Mouse (Mus musculus): ENCODE results near the gene Nmnat1.
"Not testable (repeated sequence)": the region's sequence is repeated elsewhere in the genome, so short reads cannot be mapped to it uniquely, and the experiment has no call there.

The Nmnat1 gene

DNA sequence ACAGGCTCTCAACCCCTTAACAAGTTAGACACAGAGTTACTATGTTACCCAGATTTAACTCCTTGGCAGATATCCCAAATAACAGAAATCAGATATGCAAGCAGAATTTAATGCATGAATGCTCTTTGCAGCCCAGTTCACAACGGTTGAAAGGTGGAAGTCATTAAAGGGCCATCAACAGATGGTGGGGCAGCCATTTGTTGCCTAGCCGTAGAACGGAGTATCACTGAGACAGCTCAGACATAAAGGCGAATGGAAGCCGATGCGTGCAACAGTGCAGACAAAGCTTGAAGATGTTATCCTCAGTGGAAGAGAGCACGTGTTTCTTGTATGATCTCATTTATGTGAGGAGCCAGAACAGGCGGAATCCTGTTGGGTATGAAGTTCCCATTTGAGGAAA, 44.4 kb downstream of the Nmnat1 start:
- DNase-seq = no peak

DNA sequence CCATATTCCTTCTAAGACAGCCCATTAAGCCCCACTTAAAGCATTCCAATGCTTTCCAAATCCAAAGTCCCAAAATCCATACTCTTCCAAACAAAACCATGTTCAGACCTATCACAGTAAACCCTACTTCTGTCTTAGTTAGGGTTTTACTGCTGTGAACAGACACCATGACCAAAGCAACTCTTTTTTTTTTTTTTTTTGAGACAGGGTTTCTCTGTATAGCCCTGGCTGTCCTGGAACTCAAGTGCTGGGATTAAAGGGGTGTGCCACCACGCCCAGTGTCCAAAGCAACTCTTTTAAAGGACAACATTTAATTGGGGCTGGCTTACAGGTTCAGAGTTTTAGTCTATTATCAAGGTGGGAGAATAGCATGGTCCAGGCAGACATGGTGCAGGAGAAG, 53.1 kb downstream of the Nmnat1 start:
- DNase-seq = not testable (repeated sequence)

- no peak for DNase-seq
Observed at GRCm38 (mm10) chr4:149429592-149429991, 55.4 kb downstream of the Nmnat1 start.

DNA sequence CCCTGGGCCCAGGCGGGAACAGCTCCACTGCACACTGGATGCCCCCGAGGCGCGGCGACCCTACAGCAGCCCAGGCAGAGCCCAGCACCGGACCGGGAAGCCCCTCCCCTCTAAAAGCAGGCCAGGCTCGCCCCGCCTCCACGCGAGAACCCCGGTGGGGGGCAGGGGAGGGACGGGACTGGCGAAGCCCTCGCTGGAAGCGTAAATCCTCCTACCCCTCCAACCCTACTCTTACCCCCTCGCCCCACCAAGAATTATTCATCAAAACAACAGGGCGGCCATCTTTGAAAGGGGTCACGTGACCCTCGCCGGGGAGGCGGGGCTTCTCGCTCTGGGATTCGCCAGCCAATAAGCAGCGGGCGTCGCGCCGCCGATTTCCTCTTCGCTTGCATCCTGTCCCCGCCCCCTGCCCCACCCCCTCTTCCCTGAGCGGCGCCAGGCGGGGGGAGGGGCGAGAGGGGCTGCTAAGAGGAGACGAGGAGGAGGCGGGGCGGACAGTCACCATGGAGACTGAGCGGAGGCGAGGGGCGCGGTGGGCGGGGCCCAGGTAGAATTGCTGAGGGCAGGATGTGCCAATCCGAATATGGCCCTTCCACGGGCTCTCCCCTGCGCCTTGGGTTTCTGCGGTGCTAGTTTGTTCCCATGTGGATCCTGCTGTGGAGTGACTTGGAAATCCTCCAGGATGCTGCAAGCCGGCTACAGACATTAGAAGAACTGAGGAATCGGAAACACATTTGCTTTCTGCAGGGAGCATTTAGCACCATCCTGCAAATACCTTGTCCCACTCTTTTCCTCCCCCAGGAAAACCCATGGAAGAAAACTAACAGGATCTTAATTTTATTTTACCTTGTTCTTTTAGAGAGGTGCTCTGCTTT, 58.4 kb downstream of the Nmnat1 start, which contains the start of gene Ube4b:
TSS of gene Ube4b (minus strand) at position 425 of the 875 bp plus-strand sequence.
- peak; percentile 98 for DNase-seq

- no peak for DNase-seq
Observed at GRCm38 (mm10) chr4:149425801-149426292, 59.2 kb downstream of the Nmnat1 start.

GRCm38 (mm10) chr4:149424755-149425154, 60.2 kb downstream of the Nmnat1 start:
- DNase-seq = no peak

DNA sequence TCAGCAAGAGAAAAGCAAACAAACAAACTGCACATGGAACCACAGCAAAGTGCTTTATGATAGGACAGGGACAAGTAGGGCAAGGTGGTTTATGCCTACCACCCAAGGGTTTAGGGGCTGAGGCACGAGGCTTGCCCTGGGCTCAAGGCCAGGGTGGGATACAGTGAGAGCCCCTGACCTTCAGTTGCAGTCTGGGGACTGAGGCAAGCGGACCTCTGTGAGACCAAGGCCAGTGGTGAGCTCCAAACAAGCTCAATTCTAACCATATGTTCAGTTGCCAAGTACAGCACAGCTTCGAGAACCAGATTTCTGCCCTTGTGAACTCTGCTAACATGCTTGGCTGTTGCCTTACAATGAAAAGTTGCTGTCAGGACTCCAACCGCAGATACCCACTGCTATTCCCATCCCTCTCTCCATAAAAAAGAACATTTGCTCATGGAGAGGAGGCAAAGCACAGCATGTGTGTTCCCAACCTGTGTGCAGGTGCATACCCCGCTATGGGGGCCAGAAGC, 67.1 kb downstream of the Nmnat1 start:
- no peak for DNase-seq

Data from right cerebral cortex, postnatal 25 days (tissue).